ENCODE assay signal across 7 mouse cellular contexts in genomic region chr4:135972911-135973811, GRCm38 (mm10). TPM values are rescaled to one million over a fixed set of nuclear protein-coding genes. Genes with fewer than 3 reads are reported as not detected.
DNase-seq lines count a peak whose midpoint lies in the region; ATAC-seq lines count a peak whose summit lies in the region.

No protein-coding gene starts in this region.

- no peaks in the 10 kb centered on the region for H3K27me3 ChIP-seq in lung, embryonic 16.5 days (ENCODE audit: control insufficient read depth, insufficient read depth, low read depth, low read length)
- no peaks in the 10 kb centered on the region for H3K27me3 ChIP-seq in embryonic facial prominence, embryonic 12.5 days
- no peaks in the 10 kb centered on the region for H3K27me3 ChIP-seq in hindbrain, embryonic 16.5 days (replicated peaks; ENCODE audit: control insufficient read depth, insufficient read depth, low read length)
- no peaks in the 10 kb centered on the region for H3K27me3 ChIP-seq in midbrain, embryonic 16.5 days (ENCODE audit: control insufficient read depth, insufficient read depth, low read depth, low read length)

- intact Hi-C loops in gastrocnemius, postnatal 36 days (cut with DNase I), result no loop called here

- H3K4me3 ChIP-seq in lung, embryonic 16.5 days (ENCODE audit: low read length), result peak overlapping the region; percentile 99
- H3K4me3 ChIP-seq in embryonic facial prominence, embryonic 12.5 days, result peak overlapping the region; percentile 97
- H3K4me3 ChIP-seq in hindbrain, embryonic 16.5 days (ENCODE audit: low read length), result peak overlapping the region; percentile 79
- peak overlapping the region; percentile 93 for H3K4me3 ChIP-seq in midbrain, embryonic 16.5 days (ENCODE audit: low read depth, low read length)

- H3K9ac ChIP-seq in lung, embryonic 16.5 days (ENCODE audit: low read length), result peak overlapping the region; percentile 98
- peak overlapping the region; percentile 94; the same call in 1 of the 2 replicates for H3K9ac ChIP-seq in embryonic facial prominence, embryonic 12.5 days
- peak overlapping the region; percentile 42 for H3K9ac ChIP-seq in hindbrain, embryonic 16.5 days (ENCODE audit: low read depth, low read length)
- peak overlapping the region; percentile 95 for H3K9ac ChIP-seq in midbrain, embryonic 16.5 days (ENCODE audit: low read depth, low read length)

- H3K9me3 ChIP-seq in lung, embryonic 16.5 days (ENCODE audit: control insufficient read depth, low read length), result no peaks in the 10 kb centered on the region
- H3K9me3 ChIP-seq in embryonic facial prominence, embryonic 12.5 days, result no peaks in the 10 kb centered on the region
- H3K9me3 ChIP-seq in hindbrain, embryonic 16.5 days (ENCODE audit: control insufficient read depth, low read length), result no peaks in the 10 kb centered on the region
- H3K9me3 ChIP-seq in midbrain, embryonic 16.5 days (replicated peaks; ENCODE audit: control insufficient read depth, low read length, poor library complexity, severe bottlenecking), result no peaks in the 10 kb centered on the region

- no peak for DNase-seq in lung, postnatal 25 days (ENCODE audit: low spot score)
- DNase-seq in gastrocnemius, postnatal 4 days (ENCODE audit: low spot score in 2 of 2), result no peak
- no peak for DNase-seq in gastrocnemius, postnatal 36 days

- H3K27ac ChIP-seq in lung, embryonic 16.5 days (ENCODE audit: low read length), result peak overlapping the region; percentile 50
- peak overlapping the region; percentile 63; the same call in 1 of the 2 replicates for H3K27ac ChIP-seq in embryonic facial prominence, embryonic 12.5 days
- no peak overlapping the region for H3K27ac ChIP-seq in hindbrain, embryonic 16.5 days (ENCODE audit: low read depth, low read length)
- H3K27ac ChIP-seq in midbrain, embryonic 16.5 days (ENCODE audit: low read length), result no peak overlapping the region

- H3K36me3 ChIP-seq in lung, embryonic 16.5 days (ENCODE audit: control insufficient read depth, insufficient read depth, low read length), result peaks cover 30% of the 10 kb centered on the region
- peaks cover 60% of the 10 kb centered on the region for H3K36me3 ChIP-seq in embryonic facial prominence, embryonic 12.5 days
- H3K36me3 ChIP-seq in hindbrain, embryonic 16.5 days (ENCODE audit: control insufficient read depth, insufficient read depth, low read length), result peaks cover 35% of the 10 kb centered on the region
- peaks cover 28% of the 10 kb centered on the region for H3K36me3 ChIP-seq in midbrain, embryonic 16.5 days (ENCODE audit: control insufficient read depth, insufficient read depth, low read length)

- peak overlapping the region; percentile 97 for H3K4me2 ChIP-seq in lung, embryonic 16.5 days (ENCODE audit: low read depth, low read length)
- peak overlapping the region; percentile 89 for H3K4me2 ChIP-seq in embryonic facial prominence, embryonic 12.5 days (replicated peaks)
- peak overlapping the region; percentile 95 for H3K4me2 ChIP-seq in hindbrain, embryonic 16.5 days (ENCODE audit: low read length)
- peak overlapping the region; percentile 99 for H3K4me2 ChIP-seq in midbrain, embryonic 16.5 days (ENCODE audit: low read length)

- ATAC-seq in lung, embryonic 16.5 days (ENCODE audit: low read depth), result no peak
- ATAC-seq in embryonic facial prominence, embryonic 12.5 days (ENCODE audit: insufficient number of reproducible peaks, insufficient read depth, low FRiP score, low TSS enrichment), result no peak
- ATAC-seq in hindbrain, embryonic 16.5 days, result peak; percentile 9; the same call in 1 of the 2 replicates
- ATAC-seq in midbrain, embryonic 16.5 days, result no peak

- WGBS in lung, embryonic 16.5 days, result 53% methylated on average over 13 of the region's 13 CpGs
- WGBS in embryonic facial prominence, embryonic 12.5 days, result 71% methylated on average over 13 of the region's 13 CpGs
- WGBS in hindbrain, embryonic 16.5 days, result 68% methylated on average over 13 of the region's 13 CpGs
- WGBS in midbrain, embryonic 16.5 days, result 73% methylated on average over 13 of the region's 13 CpGs

- peaks cover 13% of the 10 kb centered on the region for H3K4me1 ChIP-seq in lung, embryonic 16.5 days (replicated peaks; ENCODE audit: control insufficient read depth, insufficient read depth, low read length)
- H3K4me1 ChIP-seq in embryonic facial prominence, embryonic 12.5 days, result peaks cover 10% of the 10 kb centered on the region
- H3K4me1 ChIP-seq in hindbrain, embryonic 16.5 days (ENCODE audit: control insufficient read depth, insufficient read depth, low read depth, low read length), result peaks cover 13% of the 10 kb centered on the region
- peaks cover 13% of the 10 kb centered on the region for H3K4me1 ChIP-seq in midbrain, embryonic 16.5 days (ENCODE audit: control insufficient read depth, insufficient read depth, low read length)

RNA-seq across cellular contexts. Expression of gene Lypla2, which starts 0.7 kb away (rescaled TPM):
- polyA plus RNA-seq in lung, embryonic 16.5 days (2015; fragmentation: Nextera tagmentation; extraction: Ambion mirVana), result 110 and 113 TPM in 2 replicates
- polyA plus RNA-seq in embryonic facial prominence, embryonic 12.5 days (2016; fragmentation: Nextera tagmentation; extraction: Ambion mirVana), result 124 and 126 TPM in 2 replicates
- polyA plus RNA-seq in hindbrain, embryonic 16.5 days (2015; fragmentation: Nextera tagmentation; extraction: Ambion mirVana), result 225 and 229 TPM in 2 replicates
- 209 and 230 TPM in 2 replicates for polyA plus RNA-seq in midbrain, embryonic 16.5 days (2015; fragmentation: Nextera tagmentation; extraction: Ambion mirVana)
- 10 to 100 TPM; 36.5 to 39.6 TPM for total RNA-seq in gastrocnemius, postnatal 4 days (2021)
- 10 to 100 TPM; 22.8 to 27.2 TPM for total RNA-seq in gastrocnemius, postnatal 36 days (2021)

RNA-seq across cellular contexts. Expression of gene Gale, which starts 9.6 kb away (rescaled TPM):
- 41.7 and 48.4 TPM in 2 replicates for polyA plus RNA-seq in lung, embryonic 16.5 days (2015; fragmentation: Nextera tagmentation; extraction: Ambion mirVana)
- polyA plus RNA-seq in embryonic facial prominence, embryonic 12.5 days (2016; fragmentation: Nextera tagmentation; extraction: Ambion mirVana), result 29.1 and 31.2 TPM in 2 replicates
- polyA plus RNA-seq in hindbrain, embryonic 16.5 days (2015; fragmentation: Nextera tagmentation; extraction: Ambion mirVana), result 49.4 and 50.1 TPM in 2 replicates
- polyA plus RNA-seq in midbrain, embryonic 16.5 days (2015; fragmentation: Nextera tagmentation; extraction: Ambion mirVana), result 41.2 and 47.7 TPM in 2 replicates
- total RNA-seq in gastrocnemius, postnatal 4 days (2021), result 1 to 10 TPM; 7.1 to 7.7 TPM
- under 1 TPM; 0.49 to 0.69 TPM for total RNA-seq in gastrocnemius, postnatal 36 days (2021)

RNA-seq across cellular contexts. Expression of gene Pithd1, which starts 13.9 kb away (rescaled TPM):
- 49.1 and 49.3 TPM in 2 replicates for polyA plus RNA-seq in lung, embryonic 16.5 days (2015; fragmentation: Nextera tagmentation; extraction: Ambion mirVana)
- 64.4 and 65.2 TPM in 2 replicates for polyA plus RNA-seq in embryonic facial prominence, embryonic 12.5 days (2016; fragmentation: Nextera tagmentation; extraction: Ambion mirVana)
- polyA plus RNA-seq in hindbrain, embryonic 16.5 days (2015; fragmentation: Nextera tagmentation; extraction: Ambion mirVana), result 60.6 and 67.1 TPM in 2 replicates
- polyA plus RNA-seq in midbrain, embryonic 16.5 days (2015; fragmentation: Nextera tagmentation; extraction: Ambion mirVana), result 68.3 and 72.0 TPM in 2 replicates
- total RNA-seq in gastrocnemius, postnatal 4 days (2021), result 10 to 100 TPM; 23.6 to 26.2 TPM
- total RNA-seq in gastrocnemius, postnatal 36 days (2021), result 10 to 100 TPM; 21.3 to 23.9 TPM

RNA-seq across cellular contexts. Expression of gene Hmgcl, which starts 26.9 kb away (rescaled TPM):
- polyA plus RNA-seq in lung, embryonic 16.5 days (2015; fragmentation: Nextera tagmentation; extraction: Ambion mirVana), result 73.0 and 76.9 TPM in 2 replicates
- polyA plus RNA-seq in embryonic facial prominence, embryonic 12.5 days (2016; fragmentation: Nextera tagmentation; extraction: Ambion mirVana), result 76.3 and 81.5 TPM in 2 replicates
- polyA plus RNA-seq in hindbrain, embryonic 16.5 days (2015; fragmentation: Nextera tagmentation; extraction: Ambion mirVana), result 64.7 and 66.8 TPM in 2 replicates
- 59.3 and 68.6 TPM in 2 replicates for polyA plus RNA-seq in midbrain, embryonic 16.5 days (2015; fragmentation: Nextera tagmentation; extraction: Ambion mirVana)
- 10 to 100 TPM; 46.6 to 47.7 TPM for total RNA-seq in gastrocnemius, postnatal 4 days (2021)
- total RNA-seq in gastrocnemius, postnatal 36 days (2021), result 10 to 100 TPM; 38.7 to 39.0 TPM

RNA-seq across cellular contexts. Expression of gene Eloa, which starts 48.4 kb away (rescaled TPM):
- 40.8 and 41.0 TPM in 2 replicates for polyA plus RNA-seq in lung, embryonic 16.5 days (2015; fragmentation: Nextera tagmentation; extraction: Ambion mirVana)
- 41.9 and 43.4 TPM in 2 replicates for polyA plus RNA-seq in embryonic facial prominence, embryonic 12.5 days (2016; fragmentation: Nextera tagmentation; extraction: Ambion mirVana)
- 25.0 and 27.1 TPM in 2 replicates for polyA plus RNA-seq in hindbrain, embryonic 16.5 days (2015; fragmentation: Nextera tagmentation; extraction: Ambion mirVana)
- polyA plus RNA-seq in midbrain, embryonic 16.5 days (2015; fragmentation: Nextera tagmentation; extraction: Ambion mirVana), result 26.7 and 28.7 TPM in 2 replicates
- 10 to 100 TPM; 43.9 to 45.9 TPM for total RNA-seq in gastrocnemius, postnatal 4 days (2021)
- 10 to 100 TPM; 50.3 to 60.4 TPM for total RNA-seq in gastrocnemius, postnatal 36 days (2021)

Comparison
In these comparisons a context has a peak if more than half of its experiments do, and no peak if none do; other contexts are left out.
1. H3K27ac ChIP-seq: peak in lung, embryonic 16.5 days (single experiment) and embryonic facial prominence, embryonic 12.5 days (single experiment); none in hindbrain, embryonic 16.5 days (single experiment) and midbrain, embryonic 16.5 days (single experiment).
2. H3K9ac ChIP-seq: peak in every context shown above with its lines; median percentile 98 in lung, embryonic 16.5 days; 95 in midbrain, embryonic 16.5 days; 94 in embryonic facial prominence, embryonic 12.5 days; 42 in hindbrain, embryonic 16.5 days.
3. Peak in every context shown above with its lines, with median percentiles within 50 percentile points of each other: H3K4me2 ChIP-seq and H3K4me3 ChIP-seq.